Mouse (Mus musculus): ENCODE measurements around the gene Gpr156. TPM values are rescaled to one million over a fixed set of nuclear protein-coding genes. Genes with fewer than 3 reads are reported as not detected.

Gene Gpr156
- polyA plus RNA-seq, 1 experiment from 2014 or later, result 1.2 TPM

GRCm38 (mm10) chr16:37881168-37881567 lies 35.1 kb upstream of the Gpr156 start:
- H3K27me3 ChIP-seq, result no peaks in the 10 kb centered on the region
- no peaks in the 10 kb centered on the region for H3K9me3 ChIP-seq (replicated peaks)

GRCm38 (mm10) chr16:37888986-37889385 lies 27.3 kb upstream of the Gpr156 start:
- H3K4me3 ChIP-seq (replicated peaks), result no peak overlapping the region
- H3K9me3 ChIP-seq (replicated peaks), result no peaks in the 10 kb centered on the region
- WGBS, result 43% methylated on average over 3 of the region's 3 CpGs
- no peak overlapping the region for H3K4me2 ChIP-seq
- H3K36me3 ChIP-seq, result peaks cover 5% of the 10 kb centered on the region
- ATAC-seq (replicated peaks; ENCODE audit: low FRiP score), result no peak
- H3K9ac ChIP-seq, result no peak overlapping the region
- peaks cover 25% of the 10 kb centered on the region for H3K4me1 ChIP-seq
- H3K27me3 ChIP-seq, result no peaks in the 10 kb centered on the region
- H3K27ac ChIP-seq, result peak overlapping the region; percentile 45; the same call in 1 of the 2 replicates

More at GRCm38 (mm10) chr16:37881168-37881567, 35.1 kb upstream of the Gpr156 start:
- 69% methylated on average over 2 of the region's 2 CpGs for whole genome bisulfite sequencing
- Histone ChIP-seq H3K4me1 (no peaks in the 10 kb centered on the region; the same call in 1 of the 2 replicates), H3K4me2 (no peak overlapping the region), H3K36me3 (peaks cover 68% of the 10 kb centered on the region), H3K9ac (no peak overlapping the region), H3K27ac (no peak overlapping the region), H3K4me3 (replicated peaks) (no peak overlapping the region)
- no peak for ATAC-seq (replicated peaks; ENCODE audit: low FRiP score)

GRCm38 (mm10) chr16:37892667-37893066 lies 23.6 kb upstream of the Gpr156 start:
- H3K4me2 ChIP-seq, result no peak overlapping the region
- ATAC-seq (replicated peaks; ENCODE audit: low FRiP score), result no peak
- 0 out of 2 replicates have a peak, but pooled peaks cover 2% of the 10 kb centered on the region for H3K36me3 ChIP-seq
- H3K4me1 ChIP-seq, result peaks cover 25% of the 10 kb centered on the region
- WGBS, result 61% methylated on average over 2 of the region's 2 CpGs
- no peak overlapping the region for H3K27ac ChIP-seq
- H3K27me3 ChIP-seq, result no peaks in the 10 kb centered on the region
- H3K9me3 ChIP-seq (replicated peaks), result no peaks in the 10 kb centered on the region
- H3K4me3 ChIP-seq (replicated peaks), result no peak overlapping the region
- H3K9ac ChIP-seq, result no peak overlapping the region

- H3K4me2 ChIP-seq, result no peak overlapping the region
- WGBS, result 59% methylated on average over 6 of the region's 6 CpGs
- peaks cover 30% of the 10 kb centered on the region for H3K4me1 ChIP-seq
- H3K9me3 ChIP-seq (replicated peaks), result no peaks in the 10 kb centered on the region
- H3K36me3 ChIP-seq, result 0 out of 2 replicates have a peak, but pooled peaks cover 2% of the 10 kb centered on the region
- no peak for ATAC-seq (replicated peaks; ENCODE audit: low FRiP score)
- H3K4me3 ChIP-seq (replicated peaks), result no peak overlapping the region
- H3K9ac ChIP-seq, result no peak overlapping the region
- H3K27me3 ChIP-seq, result no peaks in the 10 kb centered on the region
- peak overlapping the region; percentile 45; the same call in 1 of the 2 replicates for H3K27ac ChIP-seq
These were observed 22.9 kb upstream of the Gpr156 start for GRCm38 (mm10) chr16:37893381-37893780.

GRCm38 (mm10) chr16:37893942-37894341 lies 22.4 kb upstream of the Gpr156 start:
- Histone ChIP-seq H3K4me1 (peaks cover 31% of the 10 kb centered on the region), H3K27ac (peak overlapping the region; percentile 45; the same call in 1 of the 2 replicates), H3K36me3 (no peaks in the 10 kb centered on the region), H3K4me3 (replicated peaks) (no peak overlapping the region), H3K9me3 (replicated peaks) (no peaks in the 10 kb centered on the region), H3K9ac (no peak overlapping the region), H3K4me2 (no peak overlapping the region), H3K27me3 (no peaks in the 10 kb centered on the region)
- ATAC-seq (replicated peaks; ENCODE audit: low FRiP score), result 0 out of 2 replicates have a peak, but pooled peaks have one; percentile 3
- 74% methylated on average over 2 of the region's 2 CpGs for WGBS

- ATAC-seq (replicated peaks; ENCODE audit: low FRiP score), result no peak
These were observed 17.5 kb upstream of the Gpr156 start for GRCm38 (mm10) chr16:37898790-37899189.

GRCm38 (mm10) chr16:37899357-37899756 lies 16.9 kb upstream of the Gpr156 start:
- no peaks in the 10 kb centered on the region for H3K36me3 ChIP-seq
- H3K4me3 ChIP-seq (replicated peaks), result no peak overlapping the region
- peaks cover 27% of the 10 kb centered on the region for H3K4me1 ChIP-seq
- H3K9me3 ChIP-seq (replicated peaks), result no peaks in the 10 kb centered on the region
- ATAC-seq (replicated peaks; ENCODE audit: low FRiP score), result peak; percentile 80
- no peak overlapping the region for H3K9ac ChIP-seq
- 18% methylated on average over 2 of the region's 2 CpGs for WGBS
- peak overlapping the region; percentile 76 for H3K27ac ChIP-seq
- peak overlapping the region; percentile 32; the same call in 1 of the 2 replicates for H3K4me2 ChIP-seq
- no peaks in the 10 kb centered on the region for H3K27me3 ChIP-seq

More at GRCm38 (mm10) chr16:37898790-37899189, 17.5 kb upstream of the Gpr156 start:
- no peaks in the 10 kb centered on the region for H3K9me3 ChIP-seq (replicated peaks)
- H3K9ac ChIP-seq, result no peak overlapping the region
- no peaks in the 10 kb centered on the region for H3K27me3 ChIP-seq
- no peak overlapping the region for H3K4me3 ChIP-seq (replicated peaks)
- H3K4me2 ChIP-seq, result no peak overlapping the region
- no peaks in the 10 kb centered on the region for H3K36me3 ChIP-seq
- 72% methylated on average over 5 of the region's 5 CpGs for WGBS
- peak overlapping the region; percentile 67 for H3K27ac ChIP-seq
- H3K4me1 ChIP-seq, result peaks cover 29% of the 10 kb centered on the region

- Histone ChIP-seq H3K4me3 (replicated peaks) (no peak overlapping the region), H3K27me3 (no peaks in the 10 kb centered on the region), H3K27ac (no peak overlapping the region), H3K4me1 (peaks cover 27% of the 10 kb centered on the region), H3K9me3 (replicated peaks) (no peaks in the 10 kb centered on the region), H3K9ac (no peak overlapping the region), H3K36me3 (no peaks in the 10 kb centered on the region), H3K4me2 (no peak overlapping the region)
- ATAC-seq (replicated peaks; ENCODE audit: low FRiP score), result peak; percentile 22; the same call in 1 of the 2 replicates
- 37% methylated on average over 11 of the region's 11 CpGs for WGBS
These were observed 15.0 kb upstream of the Gpr156 start for GRCm38 (mm10) chr16:37901318-37901717.

GRCm38 (mm10) chr16:37906456-37906855 lies 9.8 kb upstream of the Gpr156 start:
- Histone ChIP-seq H3K4me1 (no peaks in the 10 kb centered on the region), H3K36me3 (no peaks in the 10 kb centered on the region), H3K4me3 (replicated peaks) (no peak overlapping the region), H3K27ac (no peak overlapping the region), H3K4me2 (no peak overlapping the region), H3K27me3 (no peaks in the 10 kb centered on the region), H3K9me3 (replicated peaks) (no peaks in the 10 kb centered on the region), H3K9ac (no peak overlapping the region)
- ATAC-seq (replicated peaks; ENCODE audit: low FRiP score), result no peak
- WGBS, result 88% methylated on average over 3 of the region's 3 CpGs

- 81% methylated on average over 1 of the region's 1 CpGs for WGBS
- no peak overlapping the region for H3K9ac ChIP-seq
- H3K4me3 ChIP-seq (replicated peaks), result no peak overlapping the region
- no peak for ATAC-seq (replicated peaks; ENCODE audit: low FRiP score)
- H3K4me1 ChIP-seq, result peaks cover 2% of the 10 kb centered on the region
- no peak overlapping the region for H3K27ac ChIP-seq
- no peaks in the 10 kb centered on the region for H3K9me3 ChIP-seq (replicated peaks)
- H3K4me2 ChIP-seq, result no peak overlapping the region
- no peaks in the 10 kb centered on the region for H3K36me3 ChIP-seq
- peaks cover 8% of the 10 kb centered on the region; the same call in 1 of the 2 replicates for H3K27me3 ChIP-seq
These were observed 5.2 kb upstream of the Gpr156 start for GRCm38 (mm10) chr16:37911086-37911485.

- Histone ChIP-seq H3K4me2 (peak overlapping the region; percentile 96), H3K36me3 (no peaks in the 10 kb centered on the region), H3K4me3 (replicated peaks) (peak overlapping the region; percentile 57), H3K4me1 (peaks cover 10% of the 10 kb centered on the region), H3K27ac (no peak overlapping the region), H3K27me3 (peaks cover 20% of the 10 kb centered on the region), H3K9me3 (replicated peaks) (no peaks in the 10 kb centered on the region), H3K9ac (no peak overlapping the region; the same call in 1 of the 2 replicates)
- WGBS, result 15% methylated on average over 7 of the region's 7 CpGs
- ATAC-seq (replicated peaks; ENCODE audit: low FRiP score), result peak; percentile 49; the same call in 1 of the 2 replicates
These were observed 514 bp downstream of the Gpr156 start for GRCm38 (mm10) chr16:37916818-37917201.

- peaks cover 20% of the 10 kb centered on the region for H3K27me3 ChIP-seq
- WGBS, result 90% methylated on average over 6 of the region's 6 CpGs
- no peak overlapping the region for H3K9ac ChIP-seq
- H3K36me3 ChIP-seq, result no peaks in the 10 kb centered on the region
- ATAC-seq (replicated peaks; ENCODE audit: low FRiP score), result no peak
- H3K9me3 ChIP-seq (replicated peaks), result no peaks in the 10 kb centered on the region
- peaks cover 10% of the 10 kb centered on the region for H3K4me1 ChIP-seq
- H3K27ac ChIP-seq, result no peak overlapping the region
- no peak overlapping the region for H3K4me3 ChIP-seq (replicated peaks)
- H3K4me2 ChIP-seq, result no peak overlapping the region
These were observed 2.7 kb downstream of the Gpr156 start for GRCm38 (mm10) chr16:37919000-37919399.

Data from kidney, embryonic 15.5 days (tissue).